Comparison of ENCODE assay signal across 31 mouse cellular contexts in genomic region chr19:40970301-40970700, GRCm38 (mm10). TPM values are rescaled to one million over a fixed set of nuclear protein-coding genes. Genes with fewer than 3 reads are reported as not detected.
A peak's percentile ranks its signal among the peaks of the same experiment; 100 is the strongest.
DNase-seq lines count a peak whose midpoint lies in the region; ATAC-seq and TF ChIP-seq lines count a peak whose summit lies in the region.
"Had no signal": no experiment of that assay in that cellular context is flagged by ENCODE, and none has a peak within 500 bp of the region (broad histone marks: within the 10 kb centered on the region; RNA-seq: fewer than 3 reads in every experiment).

No protein-coding gene starts in this region.

- TF ChIP-seq POLR2A in spleen, adult 2 months (IDR thresholded peaks at IDR 0.05; ENCODE audit: low read depth, low read length): no peak

- peak; percentile 44; the same call in 1 of the 2 replicates for ATAC-seq in neutrophil, adult 5-6 weeks (ENCODE audit: extremely low read depth, insufficient number of reproducible peaks, low FRiP score, poor library complexity, severe bottlenecking)
- ATAC-seq in midbrain, embryonic 15.5 days (replicated peaks): no peak
- no peak for ATAC-seq in hindbrain, embryonic 13.5 days (ENCODE audit: low FRiP score)
- ATAC-seq: activated CD4-positive, CD25-positive, alpha-beta regulatory T cell, adult 4 months; forebrain, embryonic 14.5 days; forebrain, embryonic 16.5 days; Patski had no signal

- no peak overlapping the region for H3K4me2 ChIP-seq in midbrain, embryonic 15.5 days
- no peak overlapping the region for H3K4me2 ChIP-seq in hindbrain, embryonic 13.5 days
- H3K4me2 ChIP-seq: embryonic facial prominence, embryonic 13.5 days; embryonic facial prominence, embryonic 15.5 days; forebrain, embryonic 12.5 days had no signal

- H3K36me3 ChIP-seq in spleen, adult 2 months (ENCODE audit: control insufficient read depth, insufficient read depth, low read length): peaks cover 12% of the 10 kb centered on the region
- no peaks in the 10 kb centered on the region for H3K36me3 ChIP-seq in midbrain, embryonic 15.5 days (replicated peaks)
- no peaks in the 10 kb centered on the region for H3K36me3 ChIP-seq in hindbrain, embryonic 13.5 days
- H3K36me3 ChIP-seq: embryonic facial prominence, embryonic 13.5 days; embryonic facial prominence, embryonic 15.5 days; forebrain, embryonic 10.5 days; forebrain, embryonic 12.5 days; G1E had no signal

- H3K27ac ChIP-seq in spleen, adult 2 months (ENCODE audit: insufficient read depth, low read length): peak overlapping the region; percentile 83
- H3K27ac ChIP-seq in midbrain, embryonic 15.5 days: no peak overlapping the region
- H3K27ac ChIP-seq in hindbrain, embryonic 13.5 days: no peak overlapping the region
- H3K27ac ChIP-seq: embryonic facial prominence, embryonic 13.5 days; embryonic facial prominence, embryonic 15.5 days; forebrain, embryonic 10.5 days; forebrain, embryonic 12.5 days had no signal

- H3K9me3 ChIP-seq in midbrain, embryonic 15.5 days: no peaks in the 10 kb centered on the region
- H3K9me3 ChIP-seq in hindbrain, embryonic 13.5 days: no peaks in the 10 kb centered on the region
- H3K9me3 ChIP-seq: embryonic facial prominence, embryonic 13.5 days; embryonic facial prominence, embryonic 15.5 days; forebrain, embryonic 10.5 days; forebrain, embryonic 12.5 days; G1E had no signal

- peak; percentile 14 for DNase-seq in lung, postnatal 25 days (ENCODE audit: low spot score)
- no peak for DNase-seq in lung, postnatal 36 days
- peak; percentile 47 to 73 for DNase-seq in spleen, adult 2 months (ENCODE audit: low read depth in 1 of 2, low spot score in 2 of 2)
- DNase-seq in spleen, postnatal 4 days (ENCODE audit: low spot score in 2 of 2): no peak
- peak; percentile 56 to 63 for DNase-seq in B cell, adult 2 months
- DNase-seq: adrenal gland, adult 8-10 months; adrenal gland, postnatal 14 days; adrenal gland, postnatal 36 days; cerebellum, adult 11-12 months; cerebellum, adult 2 months; cerebellum, adult 9-10 months; cerebellum, postnatal 10 days; cerebellum, postnatal 25 days; embryo, embryonic 11 days had no signal

- H3K27me3 ChIP-seq in spleen, adult 2 months (ENCODE audit: control insufficient read depth, insufficient read depth, low read length): no peaks in the 10 kb centered on the region
- H3K27me3 ChIP-seq in midbrain, embryonic 15.5 days (replicated peaks): no peaks in the 10 kb centered on the region
- no peaks in the 10 kb centered on the region for H3K27me3 ChIP-seq in hindbrain, embryonic 13.5 days
- H3K27me3 ChIP-seq: embryonic facial prominence, embryonic 13.5 days; embryonic facial prominence, embryonic 15.5 days; forebrain, embryonic 12.5 days; Patski had no signal

- no peak for TF ChIP-seq CTCF in spleen, adult 2 months (IDR thresholded peaks at IDR 0.05; ENCODE audit: extremely low read depth, insufficient read depth, insufficient read length, insufficient replicate concordance)

- H3K9ac ChIP-seq in midbrain, embryonic 15.5 days: no peak overlapping the region
- H3K9ac ChIP-seq in hindbrain, embryonic 13.5 days: no peak overlapping the region
- H3K9ac ChIP-seq: embryonic facial prominence, embryonic 13.5 days; embryonic facial prominence, embryonic 15.5 days; forebrain, embryonic 12.5 days had no signal

- H3K4me3 ChIP-seq in spleen, adult 2 months (ENCODE audit: extremely low read depth, insufficient read depth, insufficient read length): no peak overlapping the region
- no peak overlapping the region for H3K4me3 ChIP-seq in midbrain, embryonic 15.5 days
- no peak overlapping the region for H3K4me3 ChIP-seq in hindbrain, embryonic 13.5 days
- H3K4me3 ChIP-seq: embryonic facial prominence, embryonic 13.5 days; embryonic facial prominence, embryonic 15.5 days; erythroblast, embryonic 14.5 days; forebrain, embryonic 10.5 days; forebrain, embryonic 12.5 days had no signal

- WGBS in spleen, adult 2 months: 20% methylated on average over 4 of the region's 4 CpGs
- WGBS in midbrain, embryonic 15.5 days: 77% methylated on average over 4 of the region's 4 CpGs
- 79% methylated on average over 4 of the region's 4 CpGs for WGBS in hindbrain, embryonic 13.5 days

- peaks cover 31% of the 10 kb centered on the region; the same call in 1 of the 2 replicates for H3K4me1 ChIP-seq in spleen, adult 2 months (ENCODE audit: control insufficient read depth, insufficient read depth, insufficient read length)
- H3K4me1 ChIP-seq in midbrain, embryonic 15.5 days: no peaks in the 10 kb centered on the region
- H3K4me1 ChIP-seq in hindbrain, embryonic 13.5 days (replicated peaks): no peaks in the 10 kb centered on the region
- H3K4me1 ChIP-seq: embryonic facial prominence, embryonic 13.5 days; embryonic facial prominence, embryonic 15.5 days; forebrain, embryonic 10.5 days; forebrain, embryonic 12.5 days had no signal

RNA-seq across cellular contexts. Expression of gene Blnk, which starts 24.0 kb away (rescaled TPM):
- 54.3 and 61.0 TPM in 2 replicates for polyA plus RNA-seq in spleen, adult 2 months (2012; rRNA removed)
- 181 and 203 TPM in 2 replicates for total RNA-seq in neutrophil, adult 5-6 weeks (2017)
- polyA plus RNA-seq in midbrain, embryonic 15.5 days (2015; fragmentation: Nextera tagmentation; extraction: Ambion mirVana): 0.56 and 0.61 TPM in 2 replicates
- 0.65 and 0.77 TPM in 2 replicates for polyA plus RNA-seq in hindbrain, embryonic 13.5 days (2015; fragmentation: Nextera tagmentation; extraction: Ambion mirVana)
- polyA plus RNA-seq: erythroblast, embryonic 14.5 days had no signal

RNA-seq across cellular contexts. Expression of gene Dntt, which starts 58.8 kb away (rescaled TPM):
- 0.43 and 0.89 TPM in 2 replicates for polyA plus RNA-seq in spleen, adult 2 months (2012; rRNA removed)
- total RNA-seq in neutrophil, adult 5-6 weeks (2017): 1.1 TPM in 1 of 2 replicates, not detected in the other
- 0.33 and 0.41 TPM in 2 replicates for polyA plus RNA-seq in midbrain, embryonic 15.5 days (2015; fragmentation: Nextera tagmentation; extraction: Ambion mirVana)
- polyA plus RNA-seq in hindbrain, embryonic 13.5 days (2015; fragmentation: Nextera tagmentation; extraction: Ambion mirVana): 0.35 TPM in 1 of 2 replicates, not detected in the other
- total RNA-seq: adrenal gland, adult 18-20 months; adrenal gland, adult 8-10 months; adrenal gland, postnatal 36 days; G1E had no signal
- polyA plus RNA-seq: C2C12; cerebellum, adult 2 months; cortical plate, adult 2 months; embryonic facial prominence, embryonic 11.5 days; embryonic facial prominence, embryonic 13.5 days; erythroblast, embryonic 14.5 days; forebrain, embryonic 10.5 days; forebrain, embryonic 12.5 days; forebrain, embryonic 16.5 days; G1E had no signal

Comparison
In these comparisons a context has a peak if more than half of its experiments do, and no peak if none do; other contexts are left out.
1. DNase-seq: peak in lung, postnatal 25 days (single experiment), spleen, adult 2 months (2 of 2) and B cell, adult 2 months (2 of 2); none in lung, postnatal 36 days (single experiment) and spleen, postnatal 4 days (0 of 2).
2. RNA of gene Blnk, which starts 24.0 kb away (polyA plus RNA-seq): 54.3 to 61.0 TPM in spleen, adult 2 months; 0.65 to 0.77 TPM in hindbrain, embryonic 13.5 days and 0.56 to 0.61 TPM in midbrain, embryonic 15.5 days; every median in the first group is over 10 times any median in the second.